Mouse (Mus musculus): ENCODE results near the gene Eml2.
"Not testable (repeated sequence)": the region's sequence is repeated elsewhere in the genome, so short reads cannot be mapped to it uniquely, and the experiment has no call there.

Gene Eml2

GRCm38 (mm10) chr7:19175708-19176515 is at the start of gene Eml2:
Gene Eml2, plus strand, starts transcription at chr7:19176421.
- DNase-seq (ENCODE audit: low spot score in 2 of 2): peak; percentile 93 to 95

GRCm38 (mm10) chr7:19127744-19128143 is 48.5 kb upstream of the Eml2 start:
- no peak for DNase-seq (ENCODE audit: low spot score in 2 of 2)

DNA sequence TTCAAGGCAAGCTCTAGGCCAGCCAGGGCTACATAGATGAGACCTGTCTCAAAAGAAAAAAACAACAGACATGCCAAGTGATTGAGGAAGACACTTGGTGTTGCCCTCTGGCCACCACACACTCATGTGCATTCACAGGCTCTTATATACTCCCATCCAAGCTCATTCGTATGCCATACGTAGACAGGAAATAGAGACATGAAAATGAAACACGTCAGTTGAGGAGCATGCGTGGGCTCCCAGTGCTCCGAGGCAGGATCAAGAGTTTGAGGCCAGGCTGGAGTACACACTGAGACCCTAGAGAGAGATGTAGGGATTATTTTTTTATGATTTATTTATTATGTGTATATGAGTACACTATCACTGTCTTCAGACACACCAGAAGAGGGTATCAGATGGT is 46.8 kb upstream of the Eml2 start:
- DNase-seq (ENCODE audit: low spot score in 2 of 2): no peak

GRCm38 (mm10) chr7:19130657-19131056 is 45.6 kb upstream of the Eml2 start:
- no peak for DNase-seq (ENCODE audit: low spot score in 2 of 2)

DNA sequence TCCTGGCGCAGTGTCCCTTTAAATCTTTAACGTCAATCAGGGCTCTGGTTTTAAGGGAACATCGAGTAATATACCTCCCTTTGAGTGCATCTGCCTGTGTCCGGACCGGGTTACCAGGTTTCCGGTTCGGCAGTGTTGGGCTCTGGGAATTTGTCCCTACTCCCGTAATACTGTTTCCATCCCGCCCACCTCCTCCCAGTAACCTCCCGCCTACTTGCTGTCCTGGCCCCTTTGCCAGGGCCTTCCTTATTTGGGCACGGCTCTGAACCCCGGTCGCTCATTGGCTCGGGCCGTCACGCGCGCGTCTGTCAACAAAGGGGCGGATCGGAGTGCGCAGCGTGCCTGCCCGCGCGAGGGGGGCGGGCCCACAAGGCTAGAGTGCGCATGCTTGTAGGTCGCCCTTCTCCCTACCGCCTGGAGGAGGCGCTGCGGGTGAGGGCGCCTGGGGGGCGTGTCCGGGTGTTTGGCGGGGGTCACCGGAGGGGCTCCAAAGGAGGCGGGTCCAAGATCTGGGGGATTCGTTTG is 44.8 kb upstream of the Eml2 start:
- DNase-seq (ENCODE audit: low spot score in 2 of 2): peak; percentile 98 to 99

GRCm38 (mm10) chr7:19136168-19136567 is 40.1 kb upstream of the Eml2 start:
- peak in 1 of 2 experiments; percentile 44 for DNase-seq (ENCODE audit: low spot score in 2 of 2)

DNA sequence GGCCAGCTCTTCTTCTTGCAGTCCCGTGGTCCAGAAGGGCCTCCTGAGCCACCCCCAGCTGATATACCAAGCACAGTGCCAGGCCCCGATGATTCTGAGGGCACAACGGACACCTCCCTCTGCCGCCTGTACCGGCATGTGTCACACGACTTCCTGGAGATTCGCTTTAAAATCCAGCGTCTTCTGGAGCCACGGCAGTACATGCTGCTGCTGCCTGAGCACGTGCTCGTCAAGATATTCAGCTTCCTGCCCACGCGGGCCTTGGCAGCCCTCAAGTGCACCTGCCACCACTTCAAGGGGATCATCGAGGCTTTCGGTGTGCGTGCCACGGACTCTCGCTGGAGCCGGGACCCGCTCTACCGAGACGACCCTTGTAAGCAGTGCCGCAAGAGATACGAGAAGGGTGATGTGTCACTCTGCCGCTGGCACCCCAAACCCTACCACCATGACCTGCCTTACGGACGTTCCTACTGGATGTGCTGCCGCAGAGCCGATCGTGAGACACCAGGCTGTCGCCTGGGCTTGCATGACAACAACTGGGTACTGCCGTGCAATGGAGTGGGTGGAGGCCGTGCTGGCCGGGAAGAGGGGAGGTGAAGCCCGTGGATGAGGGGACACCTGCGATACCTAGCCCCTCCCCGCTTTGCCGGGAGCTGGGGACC is 39.4 kb upstream of the Eml2 start:
- DNase-seq (ENCODE audit: low spot score in 2 of 2): peak; percentile 42 to 59

DNA sequence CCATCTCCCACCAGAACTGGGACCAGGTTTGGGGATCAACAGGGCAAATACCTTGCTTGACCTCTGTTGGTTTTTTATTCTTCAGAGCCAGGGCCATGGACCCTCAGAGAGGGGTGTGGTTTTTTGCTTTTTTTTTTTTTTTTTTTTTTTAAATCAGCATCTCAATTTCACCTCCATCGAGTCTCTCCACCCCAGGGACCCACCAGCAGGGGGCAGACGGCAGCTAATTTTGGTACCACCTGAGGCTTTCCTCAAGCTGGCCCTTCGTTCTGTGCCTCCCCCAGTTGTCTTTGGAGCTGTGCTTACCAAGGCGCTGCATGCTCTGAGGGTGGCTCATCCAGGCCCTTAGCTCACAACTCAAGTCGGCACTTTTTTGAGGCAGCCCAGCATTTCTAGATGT is 38.8 kb upstream of the Eml2 start:
- DNase-seq (ENCODE audit: low spot score in 2 of 2): peak; percentile 61 to 74

- DNase-seq (ENCODE audit: low spot score in 2 of 2): no peak
Measured at GRCm38 (mm10) chr7:19146793-19147192, 29.4 kb upstream of the Eml2 start.

GRCm38 (mm10) chr7:19147497-19148045 is 28.6 kb upstream of the Eml2 start:
- no peak for DNase-seq (ENCODE audit: low spot score in 2 of 2)

GRCm38 (mm10) chr7:19148180-19148874 is 27.9 kb upstream of the Eml2 start:
- no peak for DNase-seq (ENCODE audit: low spot score in 2 of 2)

DNA sequence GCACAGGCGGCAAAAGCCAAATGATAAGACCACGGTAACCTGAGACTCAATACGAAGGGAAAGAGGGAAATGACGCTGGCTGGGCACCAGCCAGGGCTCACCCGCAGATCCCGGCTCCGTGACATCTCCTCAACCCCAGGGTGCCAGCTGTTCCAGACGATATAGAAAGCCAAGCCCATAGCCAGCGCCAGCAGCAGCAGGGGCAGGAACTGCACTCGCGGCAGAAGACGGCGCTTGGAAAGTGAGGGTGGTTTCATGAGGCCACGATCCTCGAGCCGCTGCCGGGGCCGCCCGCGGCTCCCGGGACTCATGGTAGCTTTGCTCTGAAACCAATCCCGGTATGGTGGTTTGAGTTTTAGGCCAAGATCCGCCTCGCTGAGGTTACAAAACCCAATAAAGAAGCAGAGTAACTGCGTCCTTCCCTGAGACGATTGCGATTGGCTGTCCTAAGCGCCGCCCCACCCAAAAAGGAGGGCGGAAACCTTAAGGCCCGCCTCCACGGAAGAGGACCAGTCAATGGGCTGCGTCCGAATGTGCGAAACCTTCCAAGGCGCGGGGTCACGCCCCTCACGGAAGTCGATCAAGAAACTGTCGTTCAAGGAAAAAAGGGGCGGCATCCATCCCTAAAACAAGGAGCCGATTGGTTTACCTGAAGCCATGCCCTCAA is 27.2 kb upstream of the Eml2 start, which contains the start of gene Qpctl:
Gene Qpctl (minus strand): TSS at position 417 of the 667 bp plus-strand sequence.
- peak; percentile 99 to 100 for DNase-seq (ENCODE audit: low spot score in 2 of 2)

- DNase-seq (ENCODE audit: low spot score in 2 of 2): peak; percentile 97 to 98
Measured at GRCm38 (mm10) chr7:19149626-19150025, 26.6 kb upstream of the Eml2 start, which contains the start of gene Snrpd2. Gene Snrpd2, plus strand, starts transcription at chr7:19149722.

DNA sequence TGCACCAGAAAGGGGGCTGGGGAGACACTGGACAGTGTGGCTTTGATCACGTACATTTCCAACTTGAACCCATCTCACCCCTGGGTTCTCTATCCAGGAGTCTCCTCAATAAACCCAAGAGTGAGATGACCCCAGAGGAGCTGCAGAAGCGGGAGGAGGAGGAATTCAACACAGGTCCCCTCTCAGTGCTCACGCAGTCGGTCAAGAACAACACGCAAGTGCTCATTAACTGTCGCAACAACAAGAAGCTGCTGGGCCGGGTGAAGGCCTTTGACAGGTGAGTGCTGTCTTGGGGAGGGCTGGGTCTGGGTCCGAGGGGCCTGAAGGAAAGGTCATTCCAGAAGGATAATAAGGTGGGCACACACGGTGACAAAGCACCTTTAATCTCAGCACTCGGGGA is 25.1 kb upstream of the Eml2 start:
- DNase-seq (ENCODE audit: low spot score in 2 of 2): not testable (repeated sequence)

DNA sequence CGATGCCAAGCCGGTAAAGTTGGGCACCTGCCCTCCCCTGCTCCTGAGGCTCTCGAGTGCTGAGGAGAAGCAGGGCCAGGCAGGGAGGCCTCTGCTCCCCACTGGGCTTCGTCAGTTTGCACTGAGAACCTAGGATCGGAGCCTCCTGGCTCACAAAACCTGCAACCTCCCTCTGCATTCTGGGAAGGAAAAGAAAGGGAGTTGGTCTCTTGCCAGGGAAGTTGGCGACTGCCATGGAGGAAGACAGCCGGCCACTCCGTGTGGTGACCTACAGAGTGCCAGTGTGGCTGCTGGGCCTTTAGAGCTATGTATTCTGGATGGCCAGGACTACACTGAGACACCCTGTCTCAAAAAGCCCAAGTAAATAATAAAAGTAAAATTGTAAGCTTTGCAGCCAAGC is 21.4 kb upstream of the Eml2 start:
- DNase-seq (ENCODE audit: low spot score in 2 of 2): no peak

DNA sequence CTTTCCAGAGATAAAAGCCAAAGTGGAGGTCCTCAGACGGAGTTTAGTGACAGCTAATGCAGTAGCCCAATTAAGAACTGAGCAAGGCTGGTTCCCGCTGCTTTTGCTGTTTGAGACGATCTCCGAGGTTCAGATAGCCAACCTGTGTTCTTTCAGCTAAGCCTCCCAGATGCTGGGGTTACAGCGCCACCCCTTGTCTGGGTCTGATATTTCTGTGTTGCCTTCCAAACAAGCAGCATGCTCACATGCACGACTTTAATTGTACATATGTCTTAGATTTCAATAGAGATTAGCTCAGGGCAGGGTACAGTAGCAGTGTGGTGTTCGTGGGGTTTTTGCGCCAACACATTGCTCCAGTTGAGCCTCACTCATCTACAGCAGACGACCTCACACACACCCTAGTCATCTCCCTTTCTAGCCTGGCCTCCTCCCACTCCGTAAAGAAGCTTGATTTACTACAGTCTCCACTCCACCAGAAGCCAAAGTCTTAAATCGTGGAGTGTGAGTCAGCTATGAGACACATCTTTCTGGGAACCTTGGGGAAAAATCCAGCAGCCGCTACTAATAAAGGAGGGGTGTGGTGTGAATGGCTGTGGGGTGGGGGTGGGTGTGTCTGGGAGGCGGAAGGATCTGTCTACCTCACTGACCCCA is 20.3 kb upstream of the Eml2 start:
- peak in 1 of 2 experiments; percentile 39 for DNase-seq (ENCODE audit: low spot score in 2 of 2)

DNA sequence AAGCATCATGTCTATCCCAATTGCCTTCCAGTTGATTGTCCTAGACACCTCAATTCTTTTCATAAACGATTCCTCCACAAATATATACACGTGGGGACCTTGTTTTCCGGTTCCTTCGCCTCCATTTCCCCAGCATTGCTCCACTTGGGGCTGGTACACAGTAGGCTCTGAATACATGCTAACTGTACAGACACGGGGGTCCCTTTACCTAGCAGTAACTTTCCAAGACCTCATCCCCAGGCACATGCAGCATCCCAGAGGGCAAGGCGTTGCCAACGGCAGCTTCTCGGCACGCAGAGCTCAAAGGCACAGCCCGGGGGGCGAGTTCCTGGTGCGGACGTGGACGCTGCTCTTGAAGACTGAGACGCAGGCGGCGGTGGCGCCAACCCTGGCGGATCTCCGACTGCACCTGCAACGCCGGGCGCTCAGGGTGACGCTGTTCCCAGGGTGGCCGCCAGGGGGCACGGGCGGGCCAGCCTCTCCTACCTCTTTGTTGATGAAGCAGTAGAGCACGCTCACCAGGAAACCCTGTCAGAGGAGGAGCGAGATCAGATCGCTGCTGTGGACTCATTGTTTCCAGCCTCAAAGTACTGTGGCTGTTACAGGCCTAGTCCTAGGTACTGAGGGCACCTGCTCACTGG is 18.9 kb upstream of the Eml2 start:
- peak; percentile 93 for DNase-seq (ENCODE audit: low spot score in 2 of 2)

DNA sequence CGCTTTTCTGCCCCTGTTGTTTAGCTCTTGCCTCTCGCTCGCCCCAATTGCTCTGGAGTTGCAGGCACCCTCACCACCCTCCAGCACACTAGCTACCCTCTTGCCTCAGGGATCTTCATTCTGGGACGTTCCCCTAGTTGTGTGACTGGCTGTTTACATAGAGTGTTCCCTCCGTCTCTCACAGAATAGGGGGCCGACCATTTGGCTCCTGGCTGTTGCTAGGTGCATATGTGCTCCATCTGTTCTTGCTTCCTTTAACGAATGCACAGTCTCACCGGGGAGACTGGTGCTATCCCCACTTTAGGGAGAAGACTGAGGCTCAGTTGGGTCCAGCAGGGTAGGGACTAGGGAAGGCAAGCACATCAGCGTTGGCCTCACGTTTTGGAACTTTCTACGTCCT is 17.6 kb upstream of the Eml2 start:
- DNase-seq (ENCODE audit: low spot score in 2 of 2): peak in 1 of 2 experiments; percentile 36

- DNase-seq (ENCODE audit: low spot score in 2 of 2): no peak
Measured at GRCm38 (mm10) chr7:19159411-19159810, 16.8 kb upstream of the Eml2 start.

DNA sequence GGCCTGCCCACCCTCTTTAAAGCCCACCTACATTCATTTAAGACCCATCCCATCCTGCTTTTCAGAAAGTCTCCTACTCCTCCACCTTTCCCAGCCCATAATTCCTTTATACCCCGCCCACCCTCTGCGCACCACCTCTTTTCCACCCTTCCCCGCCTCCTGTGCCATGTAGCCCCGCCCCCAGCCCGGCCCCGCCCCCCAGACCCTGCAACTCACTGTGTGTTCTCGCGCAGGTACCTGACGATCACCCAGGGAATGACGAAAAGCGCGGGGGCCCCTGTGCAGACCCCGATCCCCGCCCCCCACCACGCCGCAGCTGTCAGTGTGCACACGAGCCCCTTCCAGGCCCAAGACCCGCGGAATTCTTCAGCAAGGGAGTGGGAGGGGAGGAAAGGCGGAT is 16.1 kb upstream of the Eml2 start:
- DNase-seq (ENCODE audit: low spot score in 2 of 2): peak; percentile 43 to 50
